Mouse (Mus musculus): ENCODE data around the gene Gng13. TPM values are rescaled to one million over a fixed set of nuclear protein-coding genes. Genes with fewer than 3 reads are reported as not detected.

Gene Gng13
- total and polyA plus RNA-seq, 3 experiments, result 0.13 to 3.9 TPM; not detected in 1

GRCm38 (mm10) chr17:25717691-25718090 is 720 bp downstream of the Gng13 start:
- no peak overlapping the region for H3K9ac ChIP-seq (ENCODE audit: control insufficient read depth, low read depth, low read length, poor library complexity, severe bottlenecking)
- H3K4me3 ChIP-seq (ENCODE audit: control insufficient read depth in 1 of 2, insufficient read depth in 1 of 2, low read depth in 2 of 2, low read length in 2 of 2), result no peak overlapping the region
- no peak for TF ChIP-seq ZNF384 (IDR thresholded peaks at IDR 0.05; ENCODE audit: low read depth, low read length)
- TF ChIP-seq TBP (IDR thresholded peaks at IDR 0.05; ENCODE audit: low read depth, low read length), result no peak
- TF ChIP-seq RCOR1 (IDR thresholded peaks at IDR 0.05; ENCODE audit: low read depth, low read length), result no peak
- TF ChIP-seq NELFE (IDR thresholded peaks at IDR 0.05; ENCODE audit: low read depth, low read length), result no peak
- TF ChIP-seq EP300 (IDR thresholded peaks at IDR 0.05; ENCODE audit: low read depth in 1 of 2, low read length in 2 of 2), result no peak
- no peak for TF ChIP-seq GATA1 (IDR thresholded peaks at IDR 0.05; ENCODE audit: low read depth, low read length)
- no peak for TF ChIP-seq JUND (IDR thresholded peaks at IDR 0.05; ENCODE audit: low read depth, low read length)
- no peak for TF ChIP-seq NRF1 (IDR thresholded peaks at IDR 0.05; ENCODE audit: insufficient read depth, low read depth, low read length, poor library complexity, severe bottlenecking)
- TF ChIP-seq POLR2AphosphoS2 (IDR thresholded peaks at IDR 0.05; ENCODE audit: low read length), result no peak
- TF ChIP-seq HCFC1 (IDR thresholded peaks at IDR 0.05; ENCODE audit: low read depth, low read length), result no peak
- no peak for TF ChIP-seq POLR2A (IDR thresholded peaks at IDR 0.05; ENCODE audit: control insufficient read depth in 1 of 2, insufficient read depth in 1 of 2, low read depth in 1 of 2, low read length in 2 of 2, poor library complexity in 1 of 2)
- TF ChIP-seq RAD21 (IDR thresholded peaks at IDR 0.05; ENCODE audit: low read depth, low read length), result no peak
- no peak for TF ChIP-seq MEF2A (IDR thresholded peaks at IDR 0.05; ENCODE audit: extremely low read depth, insufficient replicate concordance, low read depth, low read length, poor library complexity, severe bottlenecking)
- no peak for TF ChIP-seq ELF1 (IDR thresholded peaks at IDR 0.05; ENCODE audit: low read depth, low read length)
- H3K36me3 ChIP-seq (ENCODE audit: control insufficient read depth in 1 of 2, insufficient read depth in 2 of 2, low read length in 2 of 2), result no peaks in the 10 kb centered on the region
- H3K9me3 ChIP-seq (replicated peaks; ENCODE audit: insufficient read depth, low read length), result no peaks in the 10 kb centered on the region
- DNase-seq (ENCODE audit: low read depth, low spot score), result no peak
- H3K4me1 ChIP-seq (ENCODE audit: control insufficient read depth in 1 of 2, insufficient read depth in 2 of 2, low read length in 2 of 2), result peaks cover 0 to 10% of the 10 kb centered on the region in 2 experiments; a peak in 2 of 4 replicates
- no peaks in the 10 kb centered on the region for H3K27me3 ChIP-seq (ENCODE audit: control insufficient read depth in 1 of 2, insufficient read depth in 2 of 2, low read length in 2 of 2)
- H3K79me2 ChIP-seq (ENCODE audit: control insufficient read depth, insufficient read depth, low read length, poor library complexity), result no peaks in the 10 kb centered on the region
- no peak overlapping the region for H3K27ac ChIP-seq (ENCODE audit: control insufficient read depth, low read depth, low read length)

DNA sequence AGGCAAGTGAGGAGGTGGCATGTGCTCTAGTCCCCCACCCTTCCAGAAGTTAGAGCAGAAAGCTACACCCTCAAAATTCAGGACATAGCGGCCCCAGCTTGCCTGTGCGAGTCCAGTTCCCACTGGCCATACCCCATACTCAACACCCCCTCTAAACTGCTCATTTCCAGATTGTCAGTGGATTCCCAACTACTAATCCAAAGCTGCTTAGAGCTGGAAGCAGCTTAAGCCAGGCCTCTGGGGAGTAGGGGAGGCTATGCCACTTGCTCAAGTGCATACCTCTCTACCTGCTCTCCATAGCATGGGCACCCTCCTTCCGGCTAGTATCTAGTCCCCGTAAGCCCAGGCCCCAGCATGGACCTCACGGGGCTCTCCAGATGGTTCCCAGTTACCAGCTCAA is 4.5 kb downstream of the Gng13 start:
- Histone ChIP-seq H3K27ac (ENCODE audit: control insufficient read depth, low read depth, low read length) (no peak overlapping the region), H3K9me3 (replicated peaks; ENCODE audit: insufficient read depth, low read length) (no peaks in the 10 kb centered on the region), H3K4me1 (ENCODE audit: control insufficient read depth in 1 of 2, insufficient read depth in 2 of 2, low read length in 2 of 2) (peaks cover 0 to 6% of the 10 kb centered on the region in 2 experiments; a peak in 2 of 4 replicates), H3K9ac (ENCODE audit: control insufficient read depth, low read depth, low read length, poor library complexity, severe bottlenecking) (no peak overlapping the region), H3K36me3 (ENCODE audit: control insufficient read depth in 1 of 2, insufficient read depth in 2 of 2, low read length in 2 of 2) (no peaks in the 10 kb centered on the region), H3K4me3 (ENCODE audit: control insufficient read depth in 1 of 2, insufficient read depth in 1 of 2, low read depth in 2 of 2, low read length in 2 of 2) (no peak overlapping the region), H3K27me3 (ENCODE audit: control insufficient read depth in 1 of 2, insufficient read depth in 2 of 2, low read length in 2 of 2) (no peaks in the 10 kb centered on the region), H3K79me2 (ENCODE audit: control insufficient read depth, insufficient read depth, low read length, poor library complexity) (peaks cover under 1% of the 10 kb centered on the region)
- DNase-seq (ENCODE audit: low read depth, low spot score), result no peak
- no peak for TF ChIP-seq KAT2A (conservative IDR thresholded peaks at IDR 0.05; ENCODE audit: low read depth, low read length)
- TF ChIP-seq NRF1 (IDR thresholded peaks at IDR 0.05; ENCODE audit: insufficient read depth, low read depth, low read length, poor library complexity, severe bottlenecking), result no peak
- TF ChIP-seq POLR2AphosphoS5 (IDR thresholded peaks at IDR 0.05; ENCODE audit: borderline replicate concordance, low read depth, low read length), result no peak
- TF ChIP-seq E2F4 (IDR thresholded peaks at IDR 0.05; ENCODE audit: borderline replicate concordance, low read depth, low read length), result no peak
- no peak for TF ChIP-seq MAX (IDR thresholded peaks at IDR 0.05; ENCODE audit: low read length)
- TF ChIP-seq RCOR1 (IDR thresholded peaks at IDR 0.05; ENCODE audit: low read depth, low read length), result no peak
- TF ChIP-seq CTCF (IDR thresholded peaks at IDR 0.05 in 2 of 3, conservative IDR thresholded peaks at IDR 0.05 in 1 of 3; ENCODE audit: control insufficient read depth in 1 of 3, insufficient read depth in 1 of 3, low read depth in 2 of 3, low read length in 3 of 3, poor library complexity in 1 of 3, severe bottlenecking in 1 of 3), result no peak
- TF ChIP-seq MAZ (IDR thresholded peaks at IDR 0.05; ENCODE audit: low read depth, low read length), result no peak
- no peak for TF ChIP-seq ETS1 (IDR thresholded peaks at IDR 0.05; ENCODE audit: low read depth, low read length)

All from MEL (cell line).